In genomic region chr6:34955862-34956241, GRCm38 (mm10) we compare ENCODE assay signal across 8 mouse cellular contexts. TPM values are rescaled to one million over a fixed set of nuclear protein-coding genes. Genes with fewer than 3 reads are reported as not detected.
DNase-seq lines count a peak whose midpoint lies in the region; ATAC-seq lines count a peak whose summit lies in the region.
"Had no signal": no experiment of that assay in that cellular context is flagged by ENCODE, and none has a peak within 500 bp of the region (broad histone marks: within the 10 kb centered on the region; RNA-seq: fewer than 3 reads in every experiment).

No protein-coding gene starts in this region.

- H3K36me3 ChIP-seq in neural tube, embryonic 11.5 days (ENCODE audit: control insufficient read depth, insufficient read depth, low read length), result no peaks in the 10 kb centered on the region
- no peaks in the 10 kb centered on the region for H3K36me3 ChIP-seq in forebrain, embryonic 16.5 days (ENCODE audit: control insufficient read depth, insufficient read depth)
- H3K36me3 ChIP-seq in liver, embryonic 15.5 days (replicated peaks), result no peaks in the 10 kb centered on the region

- no peak overlapping the region for H3K9ac ChIP-seq in neural tube, embryonic 11.5 days (ENCODE audit: low read length)
- H3K9ac ChIP-seq in forebrain, embryonic 16.5 days (replicated peaks; ENCODE audit: low read depth, low read length), result no peak overlapping the region
- H3K9ac ChIP-seq in liver, embryonic 15.5 days, result no peak overlapping the region

- no peak overlapping the region for H3K4me3 ChIP-seq in neural tube, embryonic 11.5 days (ENCODE audit: low read depth, low read length)
- no peak overlapping the region for H3K4me3 ChIP-seq in forebrain, embryonic 16.5 days (replicated peaks; ENCODE audit: low read length)
- no peak overlapping the region for H3K4me3 ChIP-seq in liver, embryonic 15.5 days (replicated peaks)
- H3K4me3 ChIP-seq: myocyte had no signal

- 41% methylated on average over 8 of the region's 8 CpGs for WGBS in neural tube, embryonic 11.5 days
- WGBS in forebrain, embryonic 16.5 days, result 35% methylated on average over 8 of the region's 8 CpGs
- 41% methylated on average over 8 of the region's 8 CpGs for WGBS in liver, embryonic 15.5 days (ENCODE audit: insufficient replicate concordance)

- no peaks in the 10 kb centered on the region for H3K4me1 ChIP-seq in neural tube, embryonic 11.5 days (ENCODE audit: control insufficient read depth, insufficient read depth, low read length)
- H3K4me1 ChIP-seq in forebrain, embryonic 16.5 days (replicated peaks; ENCODE audit: control insufficient read depth, insufficient read depth, low read length), result peaks cover 6% of the 10 kb centered on the region; the same call in 1 of the 2 replicates
- H3K4me1 ChIP-seq in liver, embryonic 15.5 days (replicated peaks), result peaks cover 6% of the 10 kb centered on the region

- ATAC-seq in neural tube, embryonic 11.5 days (ENCODE audit: insufficient read depth, low FRiP score, low TSS enrichment), result no peak
- ATAC-seq in forebrain, embryonic 16.5 days, result no peak
- no peak for ATAC-seq in liver, embryonic 15.5 days (ENCODE audit: insufficient read depth)

- H3K4me2 ChIP-seq in neural tube, embryonic 11.5 days (ENCODE audit: low read depth), result peak overlapping the region; percentile 26; the same call in 1 of the 2 replicates
- peak overlapping the region; percentile 42 for H3K4me2 ChIP-seq in forebrain, embryonic 16.5 days (ENCODE audit: low read length)
- H3K4me2 ChIP-seq in liver, embryonic 15.5 days, result peak overlapping the region; percentile 57

- no peak overlapping the region for H3K27ac ChIP-seq in neural tube, embryonic 11.5 days (ENCODE audit: low read depth, low read length)
- H3K27ac ChIP-seq in forebrain, embryonic 16.5 days (ENCODE audit: low read length), result no peak overlapping the region
- no peak overlapping the region for H3K27ac ChIP-seq in liver, embryonic 15.5 days (replicated peaks)

- no peak for DNase-seq in neural tube, embryonic 11.5 days (ENCODE audit: low spot score)
- no peak for DNase-seq in neural tube, embryonic 10.5 days (ENCODE audit: extremely low spot score, low spot score)
- DNase-seq in right cerebral cortex, postnatal 36 days (ENCODE audit: low spot score in 2 of 2), result no peak
- no peak for DNase-seq in gastrocnemius, adult 18-20 months (ENCODE audit: low spot score)
- DNase-seq in kidney, postnatal 14 days, result no peak

- no peaks in the 10 kb centered on the region for H3K27me3 ChIP-seq in neural tube, embryonic 11.5 days (ENCODE audit: control insufficient read depth, insufficient read depth, low read length)
- no peaks in the 10 kb centered on the region for H3K27me3 ChIP-seq in forebrain, embryonic 16.5 days (replicated peaks; ENCODE audit: control insufficient read depth, insufficient read depth, low read length)
- H3K27me3 ChIP-seq in liver, embryonic 15.5 days, result no peaks in the 10 kb centered on the region

- H3K9me3 ChIP-seq in neural tube, embryonic 11.5 days (ENCODE audit: control insufficient read depth, low read length), result no peaks in the 10 kb centered on the region
- no peaks in the 10 kb centered on the region for H3K9me3 ChIP-seq in forebrain, embryonic 16.5 days (ENCODE audit: control insufficient read depth, low read length)
- H3K9me3 ChIP-seq in liver, embryonic 15.5 days (replicated peaks), result no peaks in the 10 kb centered on the region

RNA-seq across cellular contexts. Expression of gene Slc23a4, which starts 32.4 kb away (rescaled TPM):
- polyA plus RNA-seq in neural tube, embryonic 11.5 days (2014; fragmentation: Nextera tagmentation; extraction: Ambion mirVana), result 0.37 and 0.77 TPM in 2 replicates
- polyA plus RNA-seq in forebrain, embryonic 16.5 days (2015; fragmentation: Nextera tagmentation; extraction: Ambion mirVana), result 0.76 and 0.85 TPM in 2 replicates
- polyA plus RNA-seq in liver, embryonic 15.5 days (2015; fragmentation: Nextera tagmentation; extraction: Ambion mirVana), result 0.17 and 0.18 TPM in 2 replicates
- total RNA-seq in gastrocnemius, adult 18-20 months (2021), result under 1 TPM in 1 of 2 experiments, not detected in 1; 0.09 TPM

RNA-seq across cellular contexts. Expression of gene Stra8, which starts 35.9 kb away (rescaled TPM):
- polyA plus RNA-seq in neural tube, embryonic 11.5 days (2014; fragmentation: Nextera tagmentation; extraction: Ambion mirVana), result 0.20 TPM in 1 of 2 replicates, not detected in the other
- polyA plus RNA-seq in forebrain, embryonic 16.5 days (2015; fragmentation: Nextera tagmentation; extraction: Ambion mirVana), result not detected in 2 replicates
- polyA plus RNA-seq in liver, embryonic 15.5 days (2015; fragmentation: Nextera tagmentation; extraction: Ambion mirVana), result not detected in 2 replicates
- not detected for total RNA-seq in gastrocnemius, adult 18-20 months (2021)
- polyA plus RNA-seq: myocyte had no signal

RNA-seq across cellular contexts. Expression of gene Wdr91, which starts 45.2 kb away (rescaled TPM):
- 11.0 and 12.0 TPM in 2 replicates for polyA plus RNA-seq in neural tube, embryonic 11.5 days (2014; fragmentation: Nextera tagmentation; extraction: Ambion mirVana)
- 11.8 and 12.9 TPM in 2 replicates for polyA plus RNA-seq in forebrain, embryonic 16.5 days (2015; fragmentation: Nextera tagmentation; extraction: Ambion mirVana)
- polyA plus RNA-seq in liver, embryonic 15.5 days (2015; fragmentation: Nextera tagmentation; extraction: Ambion mirVana), result 10.2 and 11.0 TPM in 2 replicates
- 1 to 10 TPM; 4.7 to 6.4 TPM for total RNA-seq in gastrocnemius, adult 18-20 months (2021)
